Mouse (Mus musculus): Measurements from ENCODE around the gene Ccn2.
A peak's percentile ranks its signal among the peaks of the same experiment; 100 is the strongest.

The Ccn2 gene

GRCm38 (mm10) chr10:24595250-24596002 is at the start of gene Ccn2:
Gene Ccn2, plus strand, starts transcription at chr10:24595442.
- peak; percentile 74 for DNase-seq (ENCODE audit: low spot score)

GRCm38 (mm10) chr10:24552870-24553269 is 42.4 kb upstream of the Ccn2 start:
- no peak for DNase-seq (ENCODE audit: low spot score)

DNA sequence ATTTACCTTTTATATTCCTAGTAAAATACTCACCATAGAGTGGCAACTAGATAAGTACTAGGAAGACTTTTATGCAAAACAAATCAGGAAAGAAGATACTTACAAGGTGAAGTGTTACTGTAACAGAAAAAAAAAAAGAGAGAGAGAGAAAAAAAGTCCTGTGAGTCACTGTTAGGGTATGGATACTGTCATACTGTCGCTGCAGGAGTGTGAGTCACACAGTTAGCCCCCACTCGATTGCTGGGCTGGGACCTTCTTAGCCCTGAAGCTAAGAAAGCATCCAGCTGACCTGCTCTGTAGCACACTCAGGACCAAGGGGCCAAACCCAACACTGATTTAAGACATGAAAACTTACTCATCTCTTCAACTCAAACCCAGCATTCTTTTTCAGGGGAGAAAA is 41.2 kb upstream of the Ccn2 start:
- no peak for DNase-seq (ENCODE audit: low spot score)

DNA sequence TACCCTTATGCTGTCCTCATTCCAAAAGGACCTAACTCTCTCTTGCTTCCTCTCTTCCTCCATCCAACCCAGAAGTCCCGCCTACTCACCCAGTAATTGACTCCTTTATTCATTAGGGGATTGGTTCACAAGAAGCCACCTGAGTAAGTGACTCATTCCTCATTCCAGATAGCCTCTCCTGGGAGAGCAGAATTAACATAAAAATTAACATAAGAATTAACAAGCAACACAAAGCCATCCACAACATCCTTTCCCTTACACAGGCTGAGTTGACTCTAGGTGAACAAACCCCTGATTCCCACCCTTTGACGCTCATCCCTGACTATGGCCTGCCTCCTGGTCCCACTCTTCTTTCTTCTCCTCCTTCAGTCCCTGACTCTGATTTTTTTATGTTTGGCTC is 36.9 kb upstream of the Ccn2 start:
- no peak for DNase-seq (ENCODE audit: low spot score)

DNA sequence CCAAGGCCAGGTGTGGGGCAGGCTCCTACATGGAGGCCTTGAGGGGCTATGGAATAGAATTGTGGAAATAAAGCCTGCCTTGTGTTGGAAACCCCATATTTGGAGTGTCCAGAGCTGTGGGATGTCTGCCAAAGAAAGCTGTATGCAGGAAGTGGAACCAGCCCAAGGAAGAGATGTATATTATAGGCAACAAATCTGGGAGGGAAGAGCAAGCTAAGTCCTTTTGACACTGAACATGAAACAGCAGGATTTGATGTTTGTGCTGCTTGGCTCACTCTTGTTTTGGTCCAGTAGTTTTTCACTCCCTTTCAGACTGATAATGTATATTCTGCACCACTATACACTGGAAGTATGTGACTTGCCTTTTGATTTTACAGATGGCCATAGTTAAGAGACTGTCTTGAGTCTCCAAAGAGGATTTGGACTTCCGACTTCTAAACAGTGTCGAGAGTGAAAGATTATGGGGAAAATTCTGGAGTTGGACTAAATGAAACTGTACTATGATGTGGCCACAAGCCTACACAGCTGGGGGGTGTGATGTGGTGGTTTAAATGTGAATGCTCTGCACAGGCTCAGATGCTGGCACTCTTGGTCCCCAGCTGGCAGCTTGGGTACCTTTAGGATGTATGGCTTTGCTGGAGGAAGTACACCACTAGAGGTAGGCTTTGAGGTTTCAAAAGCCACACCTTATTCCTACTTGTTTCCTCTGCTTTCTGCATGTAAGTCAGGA is 25.4 kb upstream of the Ccn2 start:
- no peak for DNase-seq (ENCODE audit: low spot score)

- DNase-seq (ENCODE audit: low spot score) = no peak
Observed at GRCm38 (mm10) chr10:24572044-24572960, 22.9 kb upstream of the Ccn2 start.

DNA sequence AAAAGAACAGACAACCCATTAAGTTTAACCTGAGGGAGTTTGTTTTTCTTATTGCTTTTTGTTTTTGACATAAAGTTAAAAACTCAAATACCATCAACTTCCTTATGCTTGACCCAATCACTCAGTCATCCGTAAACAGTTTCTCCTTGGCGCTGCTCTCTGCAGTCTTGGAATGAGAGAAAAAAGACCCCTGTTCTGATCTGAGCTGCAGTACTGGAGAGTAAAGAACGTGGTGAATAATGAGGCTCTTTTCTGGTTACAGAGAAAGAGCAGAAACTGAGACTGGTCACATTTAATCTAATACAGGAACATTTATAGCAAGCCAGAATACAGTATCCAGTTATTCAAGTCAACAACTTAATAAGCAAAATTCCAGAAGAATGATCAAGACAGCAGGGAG is 21.8 kb upstream of the Ccn2 start:
- peak; percentile 38 for DNase-seq (ENCODE audit: low spot score)

GRCm38 (mm10) chr10:24581076-24581475 is 14.2 kb upstream of the Ccn2 start:
- DNase-seq (ENCODE audit: low spot score) = no peak

- DNase-seq (ENCODE audit: low spot score) = no peak
Observed at GRCm38 (mm10) chr10:24588824-24589223, 6.4 kb upstream of the Ccn2 start.

GRCm38 (mm10) chr10:24589238-24589637 is 6.0 kb upstream of the Ccn2 start:
- no peak for DNase-seq (ENCODE audit: low spot score)

DNA sequence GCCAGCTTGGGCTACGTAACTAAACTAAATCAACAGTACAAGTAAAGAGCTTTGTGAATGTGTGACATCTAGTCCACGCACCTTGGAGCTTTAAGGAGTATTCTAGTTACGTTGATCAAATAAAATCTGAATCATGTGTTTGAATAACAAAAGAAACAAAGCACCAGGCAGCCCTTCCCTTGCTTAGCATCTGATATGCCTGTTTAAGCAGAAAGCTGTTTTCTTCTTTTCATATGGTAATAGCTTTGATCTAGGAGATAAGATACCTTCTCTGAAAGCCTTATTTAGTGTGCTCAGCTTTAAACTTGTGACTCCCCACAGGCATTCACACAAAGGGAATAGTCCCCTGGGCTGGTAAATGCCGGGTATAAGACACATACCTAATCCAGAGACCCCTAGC is 4.7 kb upstream of the Ccn2 start:
- DNase-seq (ENCODE audit: low spot score) = no peak

GRCm38 (mm10) chr10:24591136-24591535 is 4.1 kb upstream of the Ccn2 start:
- peak; percentile 90 for DNase-seq (ENCODE audit: low spot score)

DNA sequence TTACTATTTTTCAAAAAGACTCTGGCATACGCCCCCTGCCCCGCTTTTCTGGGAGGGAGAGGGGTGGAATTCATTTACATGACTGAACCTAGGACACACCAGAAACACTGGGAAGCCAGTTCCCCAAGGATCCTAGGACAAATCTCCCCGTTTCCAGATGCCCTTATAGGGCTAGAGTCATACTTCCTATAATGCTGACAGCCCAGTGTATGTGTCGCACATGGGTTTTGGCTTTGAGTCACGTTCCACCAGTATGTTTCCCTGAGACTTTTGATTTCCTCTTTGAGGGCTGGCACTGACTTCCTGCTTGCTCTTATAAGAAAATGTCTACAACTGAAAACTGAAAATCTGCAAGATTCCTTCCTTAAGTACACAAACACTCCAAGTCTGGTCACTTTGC is 3.5 kb upstream of the Ccn2 start:
- no peak for DNase-seq (ENCODE audit: low spot score)

DNA sequence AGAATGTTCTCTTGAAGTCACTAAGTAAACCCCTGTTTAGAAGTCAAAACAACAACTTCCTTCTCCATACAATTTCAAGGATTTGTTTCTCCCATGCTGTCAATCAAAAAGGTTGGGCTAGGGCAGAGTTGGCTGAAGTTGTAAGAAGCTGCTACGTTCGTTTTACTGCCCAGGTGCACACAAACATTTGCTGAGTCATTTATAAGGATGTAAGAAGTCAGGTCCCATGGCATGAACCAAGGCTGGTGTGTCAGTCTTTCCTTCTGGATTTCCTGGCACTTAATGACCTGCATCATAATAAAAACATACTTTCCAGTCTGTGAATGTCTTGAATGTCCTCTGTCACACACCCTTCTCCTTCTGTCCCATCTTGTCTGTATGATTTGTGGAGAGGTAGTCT is 2.9 kb upstream of the Ccn2 start:
- no peak for DNase-seq (ENCODE audit: low spot score)

DNA sequence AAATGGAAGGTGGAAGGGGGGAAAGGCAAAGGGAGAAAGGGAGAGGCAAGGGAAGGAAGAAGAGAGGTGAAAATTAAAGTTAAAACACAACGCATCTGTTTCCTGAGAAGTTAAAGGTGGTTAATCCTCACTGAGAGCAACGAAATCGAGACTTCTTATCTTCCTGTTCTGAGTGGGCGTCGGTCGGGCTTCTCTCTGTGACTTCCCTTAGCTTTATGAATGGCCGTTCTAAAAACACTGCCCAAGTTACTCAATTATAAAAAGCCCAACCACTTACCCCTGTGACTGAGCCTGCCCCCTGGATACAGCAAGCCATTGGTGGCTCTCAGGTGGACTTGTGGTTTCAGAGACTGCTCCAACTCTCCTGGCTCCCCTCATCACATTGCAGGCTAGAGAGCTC is 2.3 kb upstream of the Ccn2 start:
- no peak for DNase-seq (ENCODE audit: low spot score)

- DNase-seq (ENCODE audit: low spot score) = no peak
Observed at GRCm38 (mm10) chr10:24593556-24593955, 1.7 kb upstream of the Ccn2 start.

DNA sequence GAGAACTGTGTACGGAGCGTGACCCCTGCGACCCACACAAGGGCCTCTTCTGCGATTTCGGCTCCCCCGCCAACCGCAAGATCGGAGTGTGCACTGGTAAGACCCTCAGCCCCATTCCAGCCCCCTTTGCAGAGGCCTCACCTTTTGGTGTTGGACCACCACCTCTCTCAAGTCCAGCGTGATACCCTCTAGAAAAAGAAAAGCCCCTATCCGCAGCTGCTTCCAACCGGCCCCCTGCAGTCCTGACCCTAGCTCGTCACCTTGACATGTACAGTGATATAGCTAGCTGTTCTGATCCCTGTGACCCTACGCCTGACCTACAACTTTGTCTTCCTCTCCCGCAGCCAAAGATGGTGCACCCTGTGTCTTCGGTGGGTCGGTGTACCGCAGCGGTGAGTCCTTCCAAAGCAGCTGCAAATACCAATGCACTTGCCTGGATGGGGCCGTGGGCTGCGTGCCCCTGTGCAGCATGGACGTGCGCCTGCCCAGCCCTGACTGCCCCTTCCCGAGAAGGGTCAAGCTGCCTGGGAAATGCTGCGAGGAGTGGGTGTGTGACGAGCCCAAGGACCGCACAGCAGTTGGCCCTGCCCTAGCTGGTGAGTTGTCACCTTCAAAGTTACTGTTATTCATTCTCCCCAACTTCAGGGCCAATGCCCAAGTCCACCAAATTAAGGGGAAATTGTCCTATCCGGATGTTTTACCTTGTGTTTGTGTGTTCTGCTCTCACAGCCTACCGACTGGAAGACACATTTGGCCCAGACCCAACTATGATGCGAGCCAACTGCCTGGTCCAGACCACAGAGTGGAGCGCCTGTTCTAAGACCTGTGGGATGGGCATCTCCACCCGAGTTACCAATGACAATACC is 994 bp downstream of the Ccn2 start:
- no peak for DNase-seq (ENCODE audit: low spot score)

DNA sequence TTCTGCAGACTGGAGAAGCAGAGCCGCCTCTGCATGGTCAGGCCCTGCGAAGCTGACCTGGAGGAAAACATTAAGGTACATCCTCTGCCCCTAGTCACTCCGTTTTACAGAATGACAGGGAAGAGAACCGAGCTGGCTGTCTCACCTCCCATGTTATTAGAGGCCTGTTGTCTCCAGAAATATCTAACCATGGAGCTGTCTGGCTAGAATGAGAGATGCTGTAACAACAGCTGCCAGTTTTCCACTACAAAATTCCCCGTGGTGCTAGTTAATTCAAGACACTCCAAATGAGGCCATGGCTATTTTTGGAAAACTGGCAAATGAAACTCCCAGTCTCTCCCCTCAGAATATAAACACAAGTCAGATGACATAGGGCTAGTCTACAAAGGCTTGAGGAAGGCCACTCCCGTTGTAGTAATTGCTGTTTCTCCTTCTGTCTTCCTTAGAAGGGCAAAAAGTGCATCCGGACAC is 1.7 kb downstream of the Ccn2 start:
- DNase-seq (ENCODE audit: low spot score) = no peak

GRCm38 (mm10) chr10:24597789-24598188 is 2.5 kb downstream of the Ccn2 start:
- no peak for DNase-seq (ENCODE audit: low spot score)

DNA sequence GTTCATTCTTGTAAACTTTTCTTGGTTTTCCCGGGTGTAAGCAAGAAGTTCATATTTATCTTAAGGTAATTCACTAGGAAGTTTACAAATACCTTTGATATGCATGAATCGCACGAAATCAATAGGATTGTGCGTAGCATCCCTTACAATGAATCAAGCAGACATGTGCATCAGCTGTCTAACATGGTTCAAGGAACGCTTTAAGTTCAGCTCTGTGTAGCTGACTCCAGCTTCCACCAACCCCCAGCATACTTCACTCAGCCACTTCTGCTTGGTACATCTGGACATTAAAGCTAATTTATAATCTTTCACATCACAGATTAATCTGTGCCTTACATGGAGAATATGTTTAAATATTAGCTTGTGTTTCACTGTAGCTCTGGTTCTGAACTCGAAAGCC is 3.5 kb downstream of the Ccn2 start:
- DNase-seq (ENCODE audit: low spot score) = no peak

DNA sequence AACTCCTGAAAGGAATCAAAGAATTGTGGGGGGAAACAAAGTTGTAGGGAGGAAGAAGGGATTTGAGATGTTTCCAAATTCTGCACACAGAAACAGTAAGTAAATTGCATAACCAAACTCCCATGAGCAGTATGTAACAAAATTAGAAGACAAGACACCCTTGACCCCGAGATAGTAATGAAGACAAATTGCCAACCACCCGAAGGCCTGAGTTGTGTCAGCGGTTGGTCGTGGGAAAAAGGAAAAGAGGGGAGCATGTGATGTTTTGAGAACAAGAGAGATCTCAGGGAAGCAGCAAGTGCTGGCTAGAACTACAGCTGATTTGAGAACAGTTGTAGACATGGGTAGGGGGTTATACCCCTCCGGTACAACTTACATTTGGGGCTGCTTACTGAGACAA is 4.6 kb downstream of the Ccn2 start:
- no peak for DNase-seq (ENCODE audit: low spot score)

DNA sequence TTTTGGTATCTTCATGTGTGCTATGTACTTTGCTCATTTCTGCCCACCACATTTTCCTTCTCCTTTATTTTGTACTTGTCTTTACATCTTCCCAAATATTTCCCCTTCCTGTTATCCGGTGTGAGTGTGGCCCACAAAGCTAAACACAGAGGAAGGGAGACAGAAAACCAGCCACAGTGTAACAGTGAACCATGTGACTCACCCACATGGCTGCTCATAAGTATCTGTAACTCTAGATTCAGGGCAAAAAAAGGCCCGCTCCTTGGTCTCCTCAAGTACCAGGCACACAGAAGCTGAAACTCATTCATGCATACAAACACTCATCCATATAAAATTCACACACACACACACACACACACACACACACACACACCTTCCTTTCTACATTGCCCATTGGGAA is 7.8 kb downstream of the Ccn2 start:
- DNase-seq (ENCODE audit: low spot score) = no peak

Data from retina, embryonic 14.5 days (tissue).